Mouse (Mus musculus) C2C12 (cell line): ENCODE data around the gene Enox1. TPM values are rescaled to one million over a fixed set of nuclear protein-coding genes. Genes with fewer than 3 reads are reported as not detected.

ENCODE experiments used
- H3K27me3 ChIP-seq: one replicate; pipeline ENCODE4 v1.6.1; 2011; ENCODE audit not compliant: control insufficient read depth, insufficient read depth, insufficient read length
- H3K36me3 ChIP-seq: one replicate; pipeline ENCODE4 v1.6.1; 2011; ENCODE audit not compliant: control insufficient read depth, insufficient read depth
- H3K4me3 ChIP-seq: one replicate; pipeline ENCODE4 v1.5.1; 2011; ENCODE audit warnings: mild to moderate bottlenecking, control low read depth; ENCODE audit not compliant: poor library complexity, insufficient read depth, severe bottlenecking
- H3K79me2 ChIP-seq: one replicate; pipeline ENCODE4 v1.6.1; 2011; ENCODE audit not compliant: control insufficient read depth, insufficient read depth
- H3K79me3 ChIP-seq: one replicate; pipeline ENCODE4 v1.6.1; 2011; ENCODE audit warnings: low read depth, control low read depth
- H3ac ChIP-seq: one replicate; pipeline ENCODE3; 2011; ENCODE audit warnings: low read depth; ENCODE audit not compliant: control insufficient read depth, insufficient read length
- CEBPB ChIP-seq: IDR thresholded peaks from one replicate; pipeline ENCODE4 v1.6.1; 2011; ENCODE audit warnings: low read depth, mild to moderate bottlenecking, control low read depth, moderate library complexity
- CTCF ChIP-seq: IDR thresholded peaks from one replicate; pipeline ENCODE4 v1.5.1; 2011; ENCODE audit not compliant: control insufficient read depth, insufficient read depth, insufficient read length
- FOSL1 ChIP-seq: IDR thresholded peaks from one replicate; pipeline ENCODE4 v1.8.0; 2011; ENCODE audit warnings: mild to moderate bottlenecking, low read length; ENCODE audit not compliant: poor library complexity, insufficient read depth, severe bottlenecking
- MAX ChIP-seq: IDR thresholded peaks from one replicate; pipeline ENCODE4 v1.6.1; 2011; ENCODE audit warnings: mild to moderate bottlenecking, control low read depth
- MYOD1 ChIP-seq: IDR thresholded peaks from one replicate; pipeline ENCODE4 v1.6.1; 2011; ENCODE audit warnings: low read depth; ENCODE audit not compliant: control insufficient read depth, insufficient read length
- MYOG ChIP-seq: IDR thresholded peaks from one replicate; pipeline ENCODE4 v1.6.1; 2011; ENCODE audit not compliant: control insufficient read depth, insufficient read length; ENCODE audit errors: extremely low read depth
- USF1 ChIP-seq: IDR thresholded peaks from one replicate; pipeline ENCODE4 v1.6.1; 2011; ENCODE audit warnings: low read depth, mild to moderate bottlenecking, control low read depth, moderate library complexity
- polyA plus RNA-seq: library from polyadenylated mRNA; unstranded; fragments of >200 nt; fragmentation: generic; extraction: Trizol; gene quantifications from one replicate; pipeline ENCODE4 v1.2.1, GENCODE M21; 2012; ENCODE audit warnings: missing spikeins

Enox1 gene
- polyA plus RNA-seq, 1 experiment: 0.75 TPM

- Histone ChIP-seq H3K36me3 (no peaks in the 10 kb centered on the region), H3K79me2 (no peaks in the 10 kb centered on the region), H3ac (no peak overlapping the region), H3K27me3 (no peaks in the 10 kb centered on the region), H3K79me3 (no peaks in the 10 kb centered on the region), H3K4me3 (no peak overlapping the region)
- TF ChIP-seq CTCF (no peak), CEBPB (no peak), FOSL1 (no peak), USF1 (no peak), MAX (no peak), MYOG (no peak), MYOD1 (no peak)
Observed at GRCm38 (mm10) chr14:77470577-77470976, 314.0 kb downstream of the Enox1 start.

- Histone ChIP-seq H3K36me3 (no peaks in the 10 kb centered on the region), H3K79me2 (no peaks in the 10 kb centered on the region), H3K79me3 (no peaks in the 10 kb centered on the region), H3K4me3 (no peak overlapping the region), H3K27me3 (no peaks in the 10 kb centered on the region), H3ac (no peak overlapping the region)
- no peak for TF ChIP-seq MYOG
- TF ChIP-seq FOSL1: no peak
- TF ChIP-seq USF1: no peak
- no peak for TF ChIP-seq CTCF
- no peak for TF ChIP-seq MYOD1
- no peak for TF ChIP-seq MAX
- no peak for TF ChIP-seq CEBPB
Observed at GRCm38 (mm10) chr14:77473501-77473900, 316.9 kb downstream of the Enox1 start.

- Histone ChIP-seq H3K79me2 (no peaks in the 10 kb centered on the region), H3K36me3 (no peaks in the 10 kb centered on the region), H3K4me3 (no peak overlapping the region), H3K79me3 (no peaks in the 10 kb centered on the region), H3ac (no peak overlapping the region), H3K27me3 (no peaks in the 10 kb centered on the region)
- TF ChIP-seq MYOG (no peak), MAX (no peak), CEBPB (no peak), USF1 (no peak), CTCF (no peak), FOSL1 (no peak), MYOD1 (no peak)
Observed at GRCm38 (mm10) chr14:77474026-77474425, 317.5 kb downstream of the Enox1 start.

- Histone ChIP-seq H3K4me3 (no peak overlapping the region), H3K27me3 (no peaks in the 10 kb centered on the region), H3K36me3 (no peaks in the 10 kb centered on the region), H3K79me3 (no peaks in the 10 kb centered on the region), H3ac (no peak overlapping the region), H3K79me2 (no peaks in the 10 kb centered on the region)
- TF ChIP-seq MYOG: no peak
- TF ChIP-seq MYOD1: no peak
- no peak for TF ChIP-seq MAX
- no peak for TF ChIP-seq CTCF
- TF ChIP-seq FOSL1: no peak
- no peak for TF ChIP-seq USF1
- no peak for TF ChIP-seq CEBPB
Observed at GRCm38 (mm10) chr14:77475134-77475820, 318.7 kb downstream of the Enox1 start.

- Histone ChIP-seq H3K4me3 (no peak overlapping the region), H3K27me3 (no peaks in the 10 kb centered on the region), H3K79me2 (no peaks in the 10 kb centered on the region), H3ac (no peak overlapping the region), H3K79me3 (no peaks in the 10 kb centered on the region), H3K36me3 (no peaks in the 10 kb centered on the region)
- TF ChIP-seq MAX (no peak), MYOG (no peak), MYOD1 (no peak), USF1 (no peak), FOSL1 (no peak), CTCF (no peak), CEBPB (no peak)
Observed at GRCm38 (mm10) chr14:77477704-77478103, 321.1 kb downstream of the Enox1 start.

- no peaks in the 10 kb centered on the region for H3K36me3 ChIP-seq
- no peaks in the 10 kb centered on the region for H3K79me3 ChIP-seq
- H3K79me2 ChIP-seq: no peaks in the 10 kb centered on the region
- H3ac ChIP-seq: no peak overlapping the region
- no peak for TF ChIP-seq USF1
- no peak for TF ChIP-seq FOSL1
- no peak for TF ChIP-seq MYOG
- TF ChIP-seq CEBPB: no peak
- TF ChIP-seq MYOD1: no peak
- TF ChIP-seq CTCF: no peak
- no peak for TF ChIP-seq MAX
- no peak overlapping the region for H3K4me3 ChIP-seq
- H3K27me3 ChIP-seq: no peaks in the 10 kb centered on the region
Observed at GRCm38 (mm10) chr14:77478210-77478609, 321.6 kb downstream of the Enox1 start.
